Mouse (Mus musculus): ENCODE results near the gene Kcnj6. TPM values are rescaled to one million over a fixed set of nuclear protein-coding genes. Genes with fewer than 3 reads are reported as not detected.

Kcnj6 gene
- polyA plus RNA-seq, 1 experiment from 2014 or later, result 0.08 TPM

DNA sequence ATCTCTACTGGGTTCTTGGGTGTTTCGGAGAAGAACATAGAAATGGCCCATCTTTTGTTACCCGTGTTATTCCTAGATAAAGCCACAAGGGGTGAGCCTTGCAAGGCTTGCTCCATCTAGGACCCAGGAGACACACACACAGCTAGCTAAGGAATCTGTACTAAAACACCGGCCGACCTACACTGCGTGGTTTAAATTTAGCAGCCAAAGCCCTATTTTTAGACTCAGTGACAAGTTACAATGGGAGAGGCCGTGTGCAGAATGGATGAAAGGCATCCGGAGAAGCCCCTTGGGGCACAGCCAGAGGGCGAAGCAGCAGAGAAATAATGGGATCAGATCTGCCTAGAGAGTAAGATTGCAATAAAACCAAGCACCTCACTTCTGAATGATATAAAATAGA is 232.4 kb downstream of the Kcnj6 start:
- Histone ChIP-seq H3K27me3 (replicated peaks; ENCODE audit: control insufficient read depth, insufficient read depth, low read length) (no peaks in the 10 kb centered on the region), H3K4me2 (ENCODE audit: low read length) (no peak overlapping the region), H3K9me3 (ENCODE audit: control insufficient read depth, low read length) (no peaks in the 10 kb centered on the region), H3K27ac (ENCODE audit: low read depth) (no peak overlapping the region), H3K4me3 (ENCODE audit: low read depth, low read length) (no peak overlapping the region), H3K36me3 (ENCODE audit: control insufficient read depth, insufficient read depth, low read length) (no peaks in the 10 kb centered on the region), H3K4me1 (replicated peaks; ENCODE audit: control insufficient read depth, insufficient read depth, low read length) (no peaks in the 10 kb centered on the region), H3K9ac (ENCODE audit: low read length) (no peak overlapping the region)
- DNase-seq (ENCODE audit: low spot score) (no peak), ATAC-seq (replicated peaks; ENCODE audit: low FRiP score, low TSS enrichment, low read depth) (no peak)
- WGBS, result 31% methylated on average over 8 of the region's 8 CpGs

DNA sequence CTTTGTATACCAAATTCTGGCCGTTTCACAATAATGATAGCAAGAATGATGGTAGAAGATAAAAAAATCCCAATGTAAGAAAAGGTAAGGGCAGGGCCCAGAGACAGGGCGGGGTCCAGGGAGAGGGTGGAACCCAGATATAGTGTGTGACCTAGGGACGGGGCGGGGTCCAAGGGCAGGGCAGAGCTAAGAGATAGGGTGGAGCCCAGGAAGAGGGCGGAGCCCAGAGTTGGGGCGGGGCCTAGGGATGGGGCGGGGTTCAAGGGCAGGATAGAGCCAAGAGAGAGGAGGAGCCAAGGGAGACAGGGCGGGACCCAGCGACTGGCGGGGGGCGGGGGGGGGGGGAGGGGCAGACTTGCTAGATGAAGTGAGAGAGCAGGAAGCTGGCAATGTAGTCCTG is 236.8 kb downstream of the Kcnj6 start:
- no peaks in the 10 kb centered on the region for H3K4me1 ChIP-seq (replicated peaks; ENCODE audit: control insufficient read depth, insufficient read depth, low read length)
- no peak for ATAC-seq (replicated peaks; ENCODE audit: low FRiP score, low TSS enrichment, low read depth)
- no peaks in the 10 kb centered on the region for H3K36me3 ChIP-seq (ENCODE audit: control insufficient read depth, insufficient read depth, low read length)
- H3K4me2 ChIP-seq (ENCODE audit: low read length), result no peak overlapping the region
- H3K4me3 ChIP-seq (ENCODE audit: low read depth, low read length), result no peak overlapping the region
- no peaks in the 10 kb centered on the region for H3K9me3 ChIP-seq (ENCODE audit: control insufficient read depth, low read length)
- H3K27ac ChIP-seq (ENCODE audit: low read depth), result no peak overlapping the region
- DNase-seq (ENCODE audit: low spot score), result no peak
- WGBS, result 38% methylated on average over 11 of the region's 11 CpGs
- H3K27me3 ChIP-seq (replicated peaks; ENCODE audit: control insufficient read depth, insufficient read depth, low read length), result no peaks in the 10 kb centered on the region
- H3K9ac ChIP-seq (ENCODE audit: low read length), result no peak overlapping the region

DNA sequence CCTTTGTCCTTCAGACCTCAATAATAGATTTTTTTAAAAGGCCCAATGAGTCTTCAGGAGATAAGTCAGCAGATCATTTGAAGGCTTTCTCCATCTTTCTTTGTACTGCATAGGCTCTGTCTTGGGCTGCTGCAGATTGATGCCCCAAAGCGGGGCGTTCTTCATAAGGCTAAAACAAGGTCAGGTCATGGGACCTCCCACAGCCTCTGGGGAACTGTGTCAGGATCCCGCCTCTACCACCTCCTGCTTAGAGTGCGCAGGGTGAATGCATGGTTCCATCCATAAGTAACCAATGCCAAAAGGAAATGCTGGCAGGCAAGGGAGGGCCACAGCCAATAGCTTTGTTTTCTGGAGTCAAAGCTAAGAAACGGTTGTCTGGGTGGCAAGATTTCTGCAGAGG is 237.7 kb downstream of the Kcnj6 start:
- Histone ChIP-seq H3K27me3 (replicated peaks; ENCODE audit: control insufficient read depth, insufficient read depth, low read length) (no peaks in the 10 kb centered on the region), H3K9ac (ENCODE audit: low read length) (no peak overlapping the region), H3K36me3 (ENCODE audit: control insufficient read depth, insufficient read depth, low read length) (no peaks in the 10 kb centered on the region), H3K4me1 (replicated peaks; ENCODE audit: control insufficient read depth, insufficient read depth, low read length) (no peaks in the 10 kb centered on the region), H3K4me2 (ENCODE audit: low read length) (no peak overlapping the region), H3K27ac (ENCODE audit: low read depth) (no peak overlapping the region), H3K9me3 (ENCODE audit: control insufficient read depth, low read length) (no peaks in the 10 kb centered on the region), H3K4me3 (ENCODE audit: low read depth, low read length) (no peak overlapping the region)
- 85% methylated on average over 5 of the region's 5 CpGs for WGBS
- DNase-seq (ENCODE audit: low spot score) (no peak), ATAC-seq (replicated peaks; ENCODE audit: low FRiP score, low TSS enrichment, low read depth) (no peak)

DNA sequence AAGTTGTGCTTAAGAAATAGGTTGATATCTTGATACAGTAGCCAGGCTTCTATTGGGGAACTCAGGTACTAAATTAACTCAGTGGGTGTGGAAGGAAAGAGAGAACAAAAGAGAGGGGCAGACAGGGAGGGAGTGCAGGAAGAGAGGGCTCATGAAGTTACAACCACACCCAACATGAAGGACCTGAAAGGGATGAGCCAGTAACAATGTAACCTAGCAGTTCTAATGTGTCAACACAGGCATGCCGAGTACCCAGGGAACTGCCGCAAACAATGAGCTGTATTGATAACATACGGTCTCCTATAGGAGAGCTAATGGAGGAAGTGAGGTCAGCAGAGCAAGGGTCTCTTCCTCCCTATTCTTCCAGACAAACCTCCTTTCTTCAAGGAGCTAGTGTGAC is 238.9 kb downstream of the Kcnj6 start:
- H3K9ac ChIP-seq (ENCODE audit: low read length), result no peak overlapping the region
- H3K4me1 ChIP-seq (replicated peaks; ENCODE audit: control insufficient read depth, insufficient read depth, low read length), result no peaks in the 10 kb centered on the region
- no peaks in the 10 kb centered on the region for H3K27me3 ChIP-seq (replicated peaks; ENCODE audit: control insufficient read depth, insufficient read depth, low read length)
- DNase-seq (ENCODE audit: low spot score), result no peak
- WGBS, result 39% methylated on average over 3 of the region's 3 CpGs
- no peak overlapping the region for H3K27ac ChIP-seq (ENCODE audit: low read depth)
- H3K4me3 ChIP-seq (ENCODE audit: low read depth, low read length), result no peak overlapping the region
- no peaks in the 10 kb centered on the region for H3K36me3 ChIP-seq (ENCODE audit: control insufficient read depth, insufficient read depth, low read length)
- H3K9me3 ChIP-seq (ENCODE audit: control insufficient read depth, low read length), result no peaks in the 10 kb centered on the region
- no peak for ATAC-seq (replicated peaks; ENCODE audit: low FRiP score, low TSS enrichment, low read depth)
- H3K4me2 ChIP-seq (ENCODE audit: low read length), result no peak overlapping the region

DNA sequence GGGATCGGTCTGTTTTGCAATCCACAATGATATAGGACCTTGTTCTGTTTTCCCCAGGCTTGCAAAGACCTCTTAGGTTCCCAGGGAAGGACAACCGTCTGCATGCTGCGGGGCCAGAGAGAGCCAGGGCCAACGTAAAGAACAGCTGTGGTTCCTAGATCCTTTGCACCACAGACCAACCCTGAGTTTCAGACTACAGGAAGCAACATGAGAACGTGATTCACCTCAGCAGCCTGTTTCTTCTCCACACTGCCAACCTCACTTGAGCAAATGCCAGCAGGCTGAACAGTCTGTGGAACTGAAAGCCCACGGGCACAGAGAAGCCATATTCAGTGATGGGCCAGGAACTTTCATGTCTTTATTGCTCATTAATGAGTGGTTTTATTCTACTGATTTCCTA is 241.1 kb downstream of the Kcnj6 start:
- H3K9me3 ChIP-seq (ENCODE audit: control insufficient read depth, low read length), result no peaks in the 10 kb centered on the region
- DNase-seq (ENCODE audit: low spot score), result no peak
- H3K4me3 ChIP-seq (ENCODE audit: low read depth, low read length), result no peak overlapping the region
- 59% methylated on average over 6 of the region's 6 CpGs for WGBS
- no peaks in the 10 kb centered on the region for H3K27me3 ChIP-seq (replicated peaks; ENCODE audit: control insufficient read depth, insufficient read depth, low read length)
- no peak overlapping the region for H3K27ac ChIP-seq (ENCODE audit: low read depth)
- H3K4me2 ChIP-seq (ENCODE audit: low read length), result no peak overlapping the region
- no peaks in the 10 kb centered on the region for H3K4me1 ChIP-seq (replicated peaks; ENCODE audit: control insufficient read depth, insufficient read depth, low read length)
- H3K36me3 ChIP-seq (ENCODE audit: control insufficient read depth, insufficient read depth, low read length), result no peaks in the 10 kb centered on the region
- H3K9ac ChIP-seq (ENCODE audit: low read length), result no peak overlapping the region
- ATAC-seq (replicated peaks; ENCODE audit: low FRiP score, low TSS enrichment, low read depth), result no peak

DNA sequence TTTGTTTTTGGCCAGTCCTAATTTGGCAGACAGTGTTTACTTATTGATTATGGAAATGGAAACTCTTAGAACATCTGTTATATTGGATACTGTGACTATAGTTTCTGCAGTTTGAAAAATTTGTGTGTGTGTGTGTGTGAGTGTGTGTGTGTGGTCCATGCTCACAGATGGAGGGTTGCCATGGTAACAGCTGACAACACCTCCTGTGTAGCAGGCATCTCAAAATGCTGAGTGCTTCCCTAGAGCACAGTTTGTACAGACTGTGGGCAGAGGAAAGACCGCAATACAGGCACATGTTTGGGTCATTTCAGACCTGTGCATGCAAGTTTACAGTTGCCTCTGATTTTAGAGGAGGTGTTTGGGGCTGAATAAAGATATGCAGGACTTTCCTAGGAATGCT is 244.0 kb downstream of the Kcnj6 start:
- H3K27ac ChIP-seq (ENCODE audit: low read depth), result no peak overlapping the region
- H3K4me1 ChIP-seq (replicated peaks; ENCODE audit: control insufficient read depth, insufficient read depth, low read length), result no peaks in the 10 kb centered on the region
- H3K4me3 ChIP-seq (ENCODE audit: low read depth, low read length), result no peak overlapping the region
- ATAC-seq (replicated peaks; ENCODE audit: low FRiP score, low TSS enrichment, low read depth), result no peak
- DNase-seq (ENCODE audit: low spot score), result no peak
- H3K9me3 ChIP-seq (ENCODE audit: control insufficient read depth, low read length), result no peaks in the 10 kb centered on the region
- no peak overlapping the region for H3K4me2 ChIP-seq (ENCODE audit: low read length)
- 90% methylated on average over 1 of the region's 1 CpGs for WGBS
- no peaks in the 10 kb centered on the region for H3K27me3 ChIP-seq (replicated peaks; ENCODE audit: control insufficient read depth, insufficient read depth, low read length)
- H3K9ac ChIP-seq (ENCODE audit: low read length), result no peak overlapping the region
- H3K36me3 ChIP-seq (ENCODE audit: control insufficient read depth, insufficient read depth, low read length), result no peaks in the 10 kb centered on the region

DNA sequence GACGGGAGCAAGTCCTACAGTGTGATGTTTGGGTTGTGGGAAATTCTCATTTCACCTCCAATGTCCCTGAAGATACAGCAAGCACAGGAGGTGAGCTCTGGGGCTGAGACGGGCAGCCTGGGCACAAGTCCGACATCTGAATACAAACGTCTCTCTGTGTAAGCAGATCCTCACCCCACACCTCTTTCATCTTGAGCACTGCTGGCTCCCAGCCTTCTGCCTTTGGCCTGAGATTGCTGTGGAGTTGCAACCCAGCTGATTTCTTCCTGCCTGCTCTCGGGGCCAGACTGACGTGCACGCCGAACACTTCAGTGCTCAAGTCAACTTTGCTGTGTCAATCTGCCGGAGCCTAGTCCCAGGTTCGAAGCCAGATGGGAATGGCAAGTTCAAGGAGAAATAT is 244.7 kb downstream of the Kcnj6 start:
- DNase-seq (ENCODE audit: low spot score) (no peak), ATAC-seq (replicated peaks; ENCODE audit: low FRiP score, low TSS enrichment, low read depth) (no peak)
- Histone ChIP-seq H3K36me3 (ENCODE audit: control insufficient read depth, insufficient read depth, low read length) (no peaks in the 10 kb centered on the region), H3K27ac (ENCODE audit: low read depth) (no peak overlapping the region), H3K9ac (ENCODE audit: low read length) (no peak overlapping the region), H3K9me3 (ENCODE audit: control insufficient read depth, low read length) (no peaks in the 10 kb centered on the region), H3K4me2 (ENCODE audit: low read length) (no peak overlapping the region), H3K27me3 (replicated peaks; ENCODE audit: control insufficient read depth, insufficient read depth, low read length) (no peaks in the 10 kb centered on the region), H3K4me1 (replicated peaks; ENCODE audit: control insufficient read depth, insufficient read depth, low read length) (no peaks in the 10 kb centered on the region), H3K4me3 (ENCODE audit: low read depth, low read length) (no peak overlapping the region)
- 47% methylated on average over 10 of the region's 10 CpGs for WGBS

DNA sequence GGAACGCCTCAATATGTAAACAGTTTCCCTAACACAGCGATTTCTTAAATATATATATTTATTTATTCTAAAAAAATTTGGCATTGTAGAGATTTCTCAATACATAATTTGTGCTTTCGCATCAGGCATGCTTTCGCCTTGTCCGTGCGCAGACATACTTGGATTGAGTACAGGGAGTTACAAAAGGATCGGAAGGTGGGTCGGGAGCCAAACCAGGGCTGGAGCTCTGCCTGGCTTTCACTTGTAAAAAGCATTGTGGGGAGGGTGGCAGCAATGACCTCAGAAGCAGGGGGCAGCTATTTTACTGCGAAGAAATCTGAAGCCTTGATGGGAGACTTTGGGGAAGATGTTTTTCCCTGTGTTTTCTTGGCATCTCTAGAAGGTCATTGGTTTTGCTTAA is 252.5 kb downstream of the Kcnj6 start:
- Histone ChIP-seq H3K36me3 (ENCODE audit: control insufficient read depth, insufficient read depth, low read length) (no peaks in the 10 kb centered on the region), H3K9me3 (ENCODE audit: control insufficient read depth, low read length) (no peaks in the 10 kb centered on the region), H3K27ac (ENCODE audit: low read depth) (no peak overlapping the region), H3K9ac (ENCODE audit: low read length) (no peak overlapping the region), H3K4me3 (ENCODE audit: low read depth, low read length) (no peak overlapping the region), H3K27me3 (replicated peaks; ENCODE audit: control insufficient read depth, insufficient read depth, low read length) (no peaks in the 10 kb centered on the region), H3K4me1 (replicated peaks; ENCODE audit: control insufficient read depth, insufficient read depth, low read length) (no peaks in the 10 kb centered on the region), H3K4me2 (ENCODE audit: low read length) (no peak overlapping the region)
- WGBS, result 80% methylated on average over 9 of the region's 9 CpGs
- DNase-seq (ENCODE audit: low spot score), result no peak
- ATAC-seq (replicated peaks; ENCODE audit: low FRiP score, low TSS enrichment, low read depth), result no peak

DNA sequence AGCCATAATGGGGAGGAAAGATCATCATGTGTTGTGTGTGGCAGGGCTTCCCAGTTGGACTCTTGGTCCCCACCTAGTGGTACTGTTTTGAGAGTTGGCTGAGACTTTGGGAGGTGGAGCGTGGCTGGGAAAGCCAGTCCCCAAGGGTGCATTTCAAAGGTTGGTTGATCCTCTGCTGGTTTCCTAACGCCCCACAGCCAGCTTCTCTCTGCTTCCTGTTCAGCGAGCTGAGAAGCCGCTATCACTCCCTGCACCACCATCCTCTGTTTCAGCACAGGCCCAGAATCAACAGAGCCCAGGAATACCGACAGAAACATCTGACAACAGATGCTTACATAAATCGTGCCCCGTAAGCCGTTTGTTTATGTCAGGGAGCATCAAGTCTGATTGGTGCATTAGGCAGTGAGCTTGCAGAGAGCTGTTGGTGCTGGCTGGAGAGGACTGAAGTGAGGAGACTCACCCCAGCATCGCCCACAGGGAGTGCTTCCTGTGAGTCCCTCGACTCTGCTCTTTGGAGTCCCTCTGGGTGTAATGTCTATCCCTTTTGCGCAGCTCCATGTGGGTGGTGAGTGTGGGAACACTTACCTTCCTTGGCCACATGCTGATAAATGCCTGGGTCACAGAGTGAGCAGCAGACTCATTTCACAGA is 253.5 kb downstream of the Kcnj6 start:
- 4% methylated on average over 11 of the region's 11 CpGs for WGBS
- no peak overlapping the region for H3K9ac ChIP-seq (ENCODE audit: low read length)
- H3K4me3 ChIP-seq (ENCODE audit: low read depth, low read length), result peak overlapping the region; percentile 15; the same call in 1 of the 2 replicates
- no peaks in the 10 kb centered on the region for H3K9me3 ChIP-seq (ENCODE audit: control insufficient read depth, low read length)
- peak overlapping the region; percentile 40 for H3K4me2 ChIP-seq (ENCODE audit: low read length)
- peak; percentile 57 for DNase-seq (ENCODE audit: low spot score)
- no peak overlapping the region for H3K27ac ChIP-seq (ENCODE audit: low read depth)
- 0 out of 2 replicates have a peak, but pooled peaks have one; percentile 40 for ATAC-seq (replicated peaks; ENCODE audit: low FRiP score, low TSS enrichment, low read depth)
- no peaks in the 10 kb centered on the region for H3K36me3 ChIP-seq (ENCODE audit: control insufficient read depth, insufficient read depth, low read length)
- no peaks in the 10 kb centered on the region for H3K27me3 ChIP-seq (replicated peaks; ENCODE audit: control insufficient read depth, insufficient read depth, low read length)
- H3K4me1 ChIP-seq (replicated peaks; ENCODE audit: control insufficient read depth, insufficient read depth, low read length), result no peaks in the 10 kb centered on the region

All from intestine, embryonic 14.5 days (tissue).